Mouse (Mus musculus) lung, postnatal 25 days (tissue): ENCODE data around the gene Sox3.

Experiments used
- DNase-seq: peaks from one replicate; pipeline ENCODE4 v3.0.0; 2022; ENCODE audit warnings: low spot score

Gene Sox3

GRCm38 (mm10) chrX:60892801-60893681 is at the start of gene Sox3:
TSS of gene Sox3 (minus strand) at chrX:60893430.
- no peak for DNase-seq

- DNase-seq = no peak
These were observed 47.0 kb upstream of the Sox3 start for GRCm38 (mm10) chrX:60940225-60940624.

DNA sequence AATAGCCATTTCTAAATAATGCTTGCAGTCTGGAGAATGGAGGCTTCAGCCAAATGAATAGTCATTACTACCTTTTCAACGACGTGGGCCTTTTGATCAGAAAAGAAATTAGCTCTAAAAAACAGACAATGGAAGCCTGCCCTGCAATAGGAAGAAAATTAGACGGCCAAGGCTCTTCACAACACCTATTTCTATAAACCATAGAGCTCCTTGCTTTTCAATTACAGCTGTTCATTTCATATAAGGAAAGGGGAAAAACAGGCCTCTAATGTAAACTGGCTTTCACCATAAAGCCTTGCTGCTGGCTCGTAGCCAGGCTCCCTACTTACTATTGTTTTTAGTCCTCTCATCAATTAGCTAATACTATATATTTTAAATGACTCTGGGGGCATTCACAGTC is 6.3 kb upstream of the Sox3 start:
- no peak for DNase-seq

GRCm38 (mm10) chrX:60898641-60899040 is 5.4 kb upstream of the Sox3 start:
- DNase-seq = no peak

GRCm38 (mm10) chrX:60896296-60896695 is 3.1 kb upstream of the Sox3 start:
- no peak for DNase-seq

- no peak for DNase-seq
These were observed 2.2 kb upstream of the Sox3 start for GRCm38 (mm10) chrX:60895416-60895815.

DNA sequence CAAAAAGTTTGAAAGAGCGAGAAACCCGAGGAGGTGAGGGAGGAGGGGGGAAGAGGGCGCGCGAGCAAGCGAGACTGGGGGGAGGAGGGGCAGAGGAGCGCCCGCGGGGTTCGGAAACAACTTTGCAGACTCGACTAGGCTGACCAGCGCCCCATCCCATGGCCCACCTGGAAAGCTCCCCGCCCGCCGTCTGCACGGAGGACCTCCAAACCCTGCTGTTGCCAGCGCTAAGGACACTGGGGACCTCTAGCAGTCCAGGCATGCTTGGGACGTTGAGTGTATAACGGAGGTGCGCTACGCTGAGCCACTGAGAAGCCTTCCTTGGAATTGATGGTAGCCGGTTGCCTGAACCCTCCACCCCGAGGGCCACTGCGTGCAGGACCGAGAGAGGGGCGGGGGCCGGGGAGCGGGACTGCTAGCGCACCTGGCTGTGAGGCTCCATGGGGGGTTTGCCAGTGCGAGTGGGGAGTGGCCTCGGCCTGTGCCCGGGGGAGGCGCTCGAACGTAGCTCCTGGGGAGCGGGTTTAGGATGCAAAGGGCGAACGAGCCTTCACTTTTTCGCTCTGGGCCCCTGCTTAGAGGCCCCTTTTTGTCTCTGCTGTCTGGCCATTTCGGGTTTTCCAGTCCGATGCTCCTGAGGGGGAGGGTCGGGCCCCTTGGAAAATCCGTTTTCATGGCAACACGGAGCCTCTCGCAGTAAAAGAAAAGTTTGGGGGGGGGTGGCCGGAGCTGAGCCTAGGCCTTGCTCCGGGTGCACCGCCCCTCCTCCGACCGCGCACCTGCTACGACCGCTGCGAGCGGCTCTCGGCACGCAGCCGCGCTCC is 702 bp upstream of the Sox3 start:
- DNase-seq = no peak

DNA sequence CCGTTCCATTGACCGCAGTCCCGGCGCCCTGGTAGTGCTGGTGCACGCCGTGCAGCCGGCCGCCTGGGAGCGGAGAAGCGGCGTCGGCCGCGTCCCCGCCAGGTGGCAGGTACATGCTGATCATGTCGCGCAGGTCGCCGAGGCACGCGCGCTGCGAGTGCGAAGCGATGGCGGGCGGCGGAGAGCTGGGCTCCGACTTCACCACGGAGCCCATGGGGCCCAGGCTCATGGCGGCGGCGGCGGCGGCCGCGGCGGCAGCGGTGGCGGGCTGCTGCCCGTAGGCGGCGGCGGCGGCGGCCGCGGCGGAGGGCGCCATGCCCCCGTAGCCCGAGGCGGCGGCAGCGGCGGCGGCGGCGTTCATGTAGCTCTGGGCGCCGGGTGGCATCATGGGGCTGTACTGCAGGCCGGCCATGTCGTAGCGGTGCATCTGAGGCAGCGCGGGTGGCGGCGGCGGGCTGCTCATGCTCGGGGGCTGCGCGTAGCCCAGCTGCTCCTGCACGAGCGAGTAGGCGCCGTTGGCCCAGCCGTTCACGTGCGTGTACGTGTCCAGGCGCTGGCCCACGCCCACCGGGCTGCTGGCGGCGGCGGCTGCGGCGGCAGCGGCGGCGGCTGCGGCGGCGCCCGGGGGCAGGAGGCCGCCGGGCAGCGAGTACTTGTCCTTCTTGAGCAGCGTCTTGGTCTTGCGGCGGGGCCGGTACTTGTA is 981 bp downstream of the Sox3 start:
- DNase-seq = no peak

DNA sequence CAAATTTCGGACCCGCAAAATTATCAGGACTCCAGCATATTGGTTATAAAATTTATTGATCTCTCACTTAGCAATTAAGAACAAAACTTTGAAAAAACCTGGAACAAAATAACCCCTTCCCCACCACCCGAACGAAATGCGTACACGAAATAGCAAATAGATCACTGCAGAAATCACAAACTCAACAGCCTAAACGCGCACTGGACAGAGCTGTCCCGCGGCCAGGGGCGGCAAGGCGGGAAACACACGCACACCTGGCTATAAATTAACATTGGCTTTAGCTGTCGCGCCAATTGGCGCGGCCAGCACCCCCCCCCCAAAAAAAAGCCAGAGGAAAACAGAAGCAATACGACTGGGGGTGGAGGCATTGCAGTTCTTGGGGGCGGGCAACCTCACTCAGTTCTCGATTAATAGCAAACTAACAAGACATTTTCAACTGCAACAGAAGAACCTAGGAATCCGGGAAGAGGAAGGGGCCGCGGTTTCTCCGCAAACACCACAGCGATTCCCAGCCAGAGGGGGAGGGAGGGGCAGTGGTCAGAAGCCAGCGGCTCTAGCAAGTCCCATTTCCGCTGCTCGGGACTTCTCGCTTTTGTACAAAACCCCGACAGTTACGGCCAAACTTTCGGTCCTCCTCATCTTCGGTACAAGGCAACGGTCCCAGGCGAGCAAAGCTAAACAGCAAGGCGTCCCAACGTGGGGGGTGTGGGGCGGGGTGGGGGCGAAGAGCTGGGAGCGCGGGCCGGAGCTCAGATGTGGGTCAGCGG is 1.7 kb downstream of the Sox3 start:
- no peak for DNase-seq

GRCm38 (mm10) chrX:60890651-60891050 is 2.6 kb downstream of the Sox3 start:
- no peak for DNase-seq

DNA sequence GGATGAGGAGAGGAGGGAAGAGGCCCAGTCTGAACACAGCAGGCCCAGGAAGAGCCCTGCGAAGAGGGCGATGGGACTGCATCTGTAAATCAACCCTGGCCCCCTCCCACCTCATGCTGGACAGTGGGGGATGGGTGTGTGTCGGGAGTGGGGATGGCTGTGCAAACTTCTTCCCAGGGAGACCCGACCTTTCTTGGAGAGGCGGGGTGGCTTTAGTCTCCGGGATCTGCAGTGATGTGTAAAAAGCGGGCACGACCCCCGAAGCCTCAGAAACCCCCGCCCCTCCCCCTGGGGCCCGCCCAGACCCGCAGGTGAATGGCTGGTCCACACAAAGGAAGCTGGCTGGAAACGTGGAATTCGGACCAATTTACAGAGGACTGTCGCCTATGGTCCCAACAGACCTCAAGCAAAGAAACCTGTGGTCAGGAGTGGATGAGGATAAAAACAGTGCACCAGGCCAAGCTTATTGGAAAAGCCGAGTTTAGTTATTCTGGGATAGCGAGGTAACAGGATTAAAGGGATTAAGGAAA is 3.2 kb downstream of the Sox3 start:
- DNase-seq = no peak
